In the genomic region with DNA sequence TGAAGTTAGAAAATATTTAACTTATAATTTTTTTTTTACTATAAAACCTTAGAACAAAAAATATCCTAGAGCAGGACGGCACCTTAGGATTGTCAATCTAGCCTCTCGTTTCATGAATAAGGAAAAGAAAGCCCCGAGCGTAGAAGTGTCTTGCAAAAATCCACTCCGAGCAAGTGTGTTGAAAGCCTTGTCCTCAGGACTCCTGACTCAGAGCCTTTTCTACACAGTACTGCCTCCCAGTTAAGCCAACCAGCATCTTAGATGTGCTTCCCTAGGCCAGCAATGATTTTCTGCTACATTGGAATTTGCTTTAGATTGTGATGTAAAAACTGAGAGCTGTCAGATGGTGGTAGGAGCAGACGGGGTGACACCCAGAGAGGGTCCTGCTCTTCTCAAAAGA, we compare ENCODE assay signal across 20 mouse cellular contexts. TPM values are rescaled to one million over a fixed set of nuclear protein-coding genes. Genes with fewer than 3 reads are reported as not detected.
DNase-seq lines count a peak whose midpoint lies in the region; ATAC-seq and TF ChIP-seq lines count a peak whose summit lies in the region.
"Had no signal": no experiment of that assay in that cellular context is flagged by ENCODE, and none has a peak within 500 bp of the region (broad histone marks: within the 10 kb centered on the region; RNA-seq: fewer than 3 reads in every experiment).

No protein-coding gene starts in this region.

- H3K4me3 ChIP-seq in heart, embryonic 10.5 days = no peak overlapping the region
- no peak overlapping the region for H3K4me3 ChIP-seq in left cerebral cortex, adult 2 months
- H3K4me3 ChIP-seq in kidney, embryonic 15.5 days (replicated peaks) = no peak overlapping the region
- H3K4me3 ChIP-seq: embryonic facial prominence, embryonic 10.5 days; embryonic facial prominence, embryonic 12.5 days; forebrain, embryonic 13.5 days; forebrain, embryonic 15.5 days had no signal

- DNase-seq in heart, embryonic 10.5 days (ENCODE audit: low spot score) = peak; percentile 62
- DNase-seq in heart, adult 18-20 months = no peak
- DNase-seq in left cerebral cortex, adult 2 months (ENCODE audit: extremely low spot score in 1 of 2, low spot score in 2 of 2) = no peak
- no peak for DNase-seq in left cerebral cortex, postnatal 25 days (ENCODE audit: low spot score in 2 of 2)
- peak; percentile 33 for DNase-seq in lung, postnatal 25 days (ENCODE audit: low spot score)
- DNase-seq in lung, postnatal 14 days = no peak
- DNase-seq in R1 (ENCODE audit: low read depth, low spot score) = peak; percentile 6
- DNase-seq: adrenal gland, adult 8-10 months; adrenal gland, postnatal 14 days; adrenal gland, postnatal 36 days; cerebellum, adult 11-12 months; cerebellum, adult 2 months; cerebellum, adult 9-10 months; cerebellum, postnatal 25 days had no signal

- H3K4me2 ChIP-seq in kidney, embryonic 15.5 days = no peak overlapping the region
- H3K4me2 ChIP-seq: embryonic facial prominence, embryonic 12.5 days; forebrain, embryonic 13.5 days; forebrain, embryonic 15.5 days had no signal

- H3K27ac ChIP-seq in heart, embryonic 10.5 days = no peak overlapping the region
- H3K27ac ChIP-seq in left cerebral cortex, adult 2 months = peak overlapping the region; percentile 51
- no peak overlapping the region for H3K27ac ChIP-seq in kidney, embryonic 15.5 days
- H3K27ac ChIP-seq: embryonic facial prominence, embryonic 10.5 days; embryonic facial prominence, embryonic 12.5 days; forebrain, embryonic 13.5 days; forebrain, embryonic 15.5 days had no signal

- no peaks in the 10 kb centered on the region for H3K27me3 ChIP-seq in heart, embryonic 10.5 days (ENCODE audit: insufficient read depth, poor library complexity, severe bottlenecking)
- H3K27me3 ChIP-seq in kidney, embryonic 15.5 days = no peaks in the 10 kb centered on the region
- H3K27me3 ChIP-seq: embryonic facial prominence, embryonic 12.5 days; forebrain, embryonic 13.5 days; forebrain, embryonic 15.5 days had no signal

- 81% methylated on average over 6 of the region's 6 CpGs for WGBS in heart, embryonic 10.5 days
- WGBS in kidney, embryonic 15.5 days = 87% methylated on average over 6 of the region's 6 CpGs

- intact Hi-C loops in left cerebral cortex, adult 2 months (cut with DNase I) = no loop called here
- intact Hi-C loops in left cerebral cortex, postnatal 25 days (cut with DNase I) = no loop called here

- H3K9ac ChIP-seq in kidney, embryonic 15.5 days = no peak overlapping the region
- H3K9ac ChIP-seq: embryonic facial prominence, embryonic 12.5 days; forebrain, embryonic 13.5 days; forebrain, embryonic 15.5 days had no signal

- H3K36me3 ChIP-seq in heart, embryonic 10.5 days = no peaks in the 10 kb centered on the region
- H3K36me3 ChIP-seq in kidney, embryonic 15.5 days = no peaks in the 10 kb centered on the region
- H3K36me3 ChIP-seq: embryonic facial prominence, embryonic 10.5 days; embryonic facial prominence, embryonic 12.5 days; forebrain, embryonic 15.5 days had no signal

- H3K9me3 ChIP-seq in heart, embryonic 10.5 days = no peaks in the 10 kb centered on the region
- no peaks in the 10 kb centered on the region for H3K9me3 ChIP-seq in kidney, embryonic 15.5 days (replicated peaks)
- H3K9me3 ChIP-seq: embryonic facial prominence, embryonic 10.5 days; embryonic facial prominence, embryonic 12.5 days; forebrain, embryonic 13.5 days; forebrain, embryonic 15.5 days had no signal

- no peaks in the 10 kb centered on the region for H3K4me1 ChIP-seq in heart, embryonic 10.5 days
- no peaks in the 10 kb centered on the region for H3K4me1 ChIP-seq in kidney, embryonic 15.5 days
- H3K4me1 ChIP-seq: embryonic facial prominence, embryonic 10.5 days; embryonic facial prominence, embryonic 12.5 days; forebrain, embryonic 13.5 days had no signal

- no peak for TF ChIP-seq CTCF in left cerebral cortex, adult 2 months (IDR thresholded peaks at IDR 0.05)

- no peak for ATAC-seq in kidney, embryonic 15.5 days (replicated peaks; ENCODE audit: low FRiP score)
- ATAC-seq: activated CD4-positive, CD25-positive, alpha-beta regulatory T cell, adult 4 months; forebrain, embryonic 13.5 days; forebrain, embryonic 15.5 days had no signal

RNA-seq across cellular contexts. Expression of gene Qtrt2, which starts 6.4 kb away (rescaled TPM):
- polyA plus RNA-seq in heart, embryonic 10.5 days (2016; fragmentation: Nextera tagmentation; extraction: Ambion mirVana) = 16.9 and 22.3 TPM in 2 replicates
- total RNA-seq in heart, adult 18-20 months (2021) = 10 to 100 TPM in 1 of 2 experiments, 1 to 10 TPM in 1; 9.9 to 13.0 TPM
- total RNA-seq in left cerebral cortex, adult 2 months (2021) = 10 to 100 TPM; 36.7 to 37.7 TPM
- total RNA-seq in left cerebral cortex, postnatal 25 days (2021) = 10 to 100 TPM; 27.0 to 33.1 TPM
- 30.3 and 34.5 TPM in 2 replicates for polyA plus RNA-seq in kidney, embryonic 15.5 days (2015; fragmentation: Nextera tagmentation; extraction: Ambion mirVana)

RNA-seq across cellular contexts. Expression of gene Ccdc191, which starts 43.4 kb away (rescaled TPM):
- 8.3 and 12.3 TPM in 2 replicates for polyA plus RNA-seq in heart, embryonic 10.5 days (2016; fragmentation: Nextera tagmentation; extraction: Ambion mirVana)
- 1 to 10 TPM; 1.7 to 2.4 TPM for total RNA-seq in heart, adult 18-20 months (2021)
- 1 to 10 TPM; 5.1 to 5.3 TPM for total RNA-seq in left cerebral cortex, adult 2 months (2021)
- total RNA-seq in left cerebral cortex, postnatal 25 days (2021) = 1 to 10 TPM; 3.8 to 5.6 TPM
- 15.2 and 16.7 TPM in 2 replicates for polyA plus RNA-seq in kidney, embryonic 15.5 days (2015; fragmentation: Nextera tagmentation; extraction: Ambion mirVana)

RNA-seq across cellular contexts. Expression of gene Zdhhc23, which starts 46.5 kb away (rescaled TPM):
- 1.2 TPM in 2 replicates for polyA plus RNA-seq in heart, embryonic 10.5 days (2016; fragmentation: Nextera tagmentation; extraction: Ambion mirVana)
- under 1 TPM; 0.27 to 0.95 TPM for total RNA-seq in heart, adult 18-20 months (2021)
- total RNA-seq in left cerebral cortex, adult 2 months (2021) = 10 to 100 TPM; 27.0 to 28.2 TPM
- 10 to 100 TPM; 27.0 to 28.5 TPM for total RNA-seq in left cerebral cortex, postnatal 25 days (2021)
- 1.7 and 1.9 TPM in 2 replicates for polyA plus RNA-seq in kidney, embryonic 15.5 days (2015; fragmentation: Nextera tagmentation; extraction: Ambion mirVana)

Comparison
In these comparisons a context has a peak if more than half of its experiments do, and no peak if none do; other contexts are left out.
1. DNase-seq: peak in heart, embryonic 10.5 days (single experiment), lung, postnatal 25 days (single experiment) and R1 (single experiment); none in heart, adult 18-20 months (0 of 2), left cerebral cortex, adult 2 months (0 of 2), left cerebral cortex, postnatal 25 days (0 of 2) and lung, postnatal 14 days (single experiment).
2. RNA of gene Zdhhc23, which starts 46.5 kb away (total RNA-seq): 27.0 to 28.5 TPM in left cerebral cortex, postnatal 25 days and 27.0 to 28.2 TPM in left cerebral cortex, adult 2 months; 0.27 to 0.95 TPM in heart, adult 18-20 months; every median in the first group is over 10 times any median in the second.